Mouse (Mus musculus): ENCODE measurements around the gene Six5.
A peak's percentile ranks its signal among the peaks of the same experiment; 100 is the strongest.

DNA sequence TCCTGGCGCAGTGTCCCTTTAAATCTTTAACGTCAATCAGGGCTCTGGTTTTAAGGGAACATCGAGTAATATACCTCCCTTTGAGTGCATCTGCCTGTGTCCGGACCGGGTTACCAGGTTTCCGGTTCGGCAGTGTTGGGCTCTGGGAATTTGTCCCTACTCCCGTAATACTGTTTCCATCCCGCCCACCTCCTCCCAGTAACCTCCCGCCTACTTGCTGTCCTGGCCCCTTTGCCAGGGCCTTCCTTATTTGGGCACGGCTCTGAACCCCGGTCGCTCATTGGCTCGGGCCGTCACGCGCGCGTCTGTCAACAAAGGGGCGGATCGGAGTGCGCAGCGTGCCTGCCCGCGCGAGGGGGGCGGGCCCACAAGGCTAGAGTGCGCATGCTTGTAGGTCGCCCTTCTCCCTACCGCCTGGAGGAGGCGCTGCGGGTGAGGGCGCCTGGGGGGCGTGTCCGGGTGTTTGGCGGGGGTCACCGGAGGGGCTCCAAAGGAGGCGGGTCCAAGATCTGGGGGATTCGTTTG is 37.0 kb downstream of the Six5 start:
- TF ChIP-seq POLR2A (IDR thresholded peaks at IDR 0.05; ENCODE audit: insufficient read depth, low read depth, low read length): peak; percentile 52; the same call in 1 of the 2 replicates
- TF ChIP-seq CTCF (IDR thresholded peaks at IDR 0.05): peak; percentile 91
- peak; percentile 87 for TF ChIP-seq EP300 (IDR thresholded peaks at IDR 0.05; ENCODE audit: insufficient read depth, low read depth, low read length)
